Mouse (Mus musculus) gastrocnemius, adult 2 months (tissue): Measurements from ENCODE around the gene Exoc3l. TPM values are rescaled to one million over a fixed set of nuclear protein-coding genes. Genes with fewer than 3 reads are reported as not detected.

Experiments used
- DNase-seq: peaks from one replicate; pipeline ENCODE4 v3.0.0; 2022
- H3K27ac ChIP-seq: fragments of 200-600 bp; 2 replicates; pipeline ENCODE4 v1.8.1; 2022; ENCODE audit warnings: mild to moderate bottlenecking
- H3K4me3 ChIP-seq: fragments of 200-600 bp; 2 replicates; pipeline ENCODE4 v1.8.1; 2022; ENCODE audit warnings: mild to moderate bottlenecking, moderate library complexity
- CTCF ChIP-seq: fragments of 200-600 bp; IDR thresholded peaks from 2 replicates; pipeline ENCODE4 v1.8.1; 2022; ENCODE audit warnings: antibody characterized with exemption, mild to moderate bottlenecking, moderate library complexity
- intact Hi-C: fragments of 180-260 bp; cut with DNase I; formaldehyde crosslinking; loops from one replicate; pipeline ENCODE4 v1.15.1; 2025
- total RNA-seq, 2 experiments: library from RNA; stranded (reverse); gene quantifications; 2 replicates each; pipeline ENCODE4 v1.2.3; 2021

Gene Exoc3l
- total RNA-seq, 2 experiments from 2014 or later: 0.84 to 2.3 TPM

DNA sequence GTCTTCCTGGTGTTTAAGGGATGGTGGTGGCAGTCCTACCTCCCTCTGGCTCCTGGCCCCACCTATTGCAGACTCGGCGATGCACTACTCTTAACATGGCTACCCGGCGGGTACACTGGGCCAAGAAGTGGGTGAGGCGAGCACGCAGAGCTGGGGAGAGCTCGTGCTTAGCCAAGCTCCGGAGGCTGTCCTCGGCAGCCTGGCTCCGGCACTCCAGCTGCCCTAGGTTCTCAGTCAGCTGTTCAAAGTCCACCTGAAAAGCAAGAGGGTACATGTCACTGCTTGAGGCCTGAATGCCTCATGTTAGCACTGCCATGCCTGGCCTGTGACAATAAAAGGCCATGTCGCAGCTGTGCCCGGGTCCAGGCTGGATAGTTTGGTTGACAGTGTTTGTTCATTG is 34.4 kb upstream of the Exoc3l start:
- intact Hi-C loops: no loop called here
- H3K27ac ChIP-seq: no peak overlapping the region
- peak; percentile 15 for DNase-seq
- no peak overlapping the region for H3K4me3 ChIP-seq
- TF ChIP-seq CTCF: no peak

DNA sequence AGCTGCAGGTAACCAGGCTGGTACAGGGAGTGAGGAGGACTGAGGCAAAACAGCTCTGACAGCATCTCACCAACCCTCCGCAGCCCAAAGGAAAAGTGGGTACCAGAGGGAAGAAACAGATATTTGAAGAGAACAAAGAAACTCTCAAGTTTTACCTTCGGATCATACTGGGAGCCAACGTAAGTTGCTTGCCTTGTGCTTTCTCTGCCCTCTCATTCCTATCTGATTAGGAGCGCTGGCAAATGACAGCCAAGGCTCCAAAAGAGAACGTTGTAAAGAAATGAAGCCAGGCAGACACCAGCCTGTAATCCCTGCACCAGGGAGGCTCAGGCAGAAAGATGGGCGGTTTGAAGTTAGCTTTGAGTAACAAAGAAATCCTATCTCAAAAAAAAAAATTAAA is 31.1 kb upstream of the Exoc3l start:
- TF ChIP-seq CTCF: no peak
- intact Hi-C loops: loop anchor here (2.0 kb wide), 1 partner anchor 28 kb away; no protein-coding TSS in a partner anchor
- Histone ChIP-seq H3K27ac (peak overlapping the region; percentile 95), H3K4me3 (peak overlapping the region; percentile 84)
- no peak for DNase-seq

DNA sequence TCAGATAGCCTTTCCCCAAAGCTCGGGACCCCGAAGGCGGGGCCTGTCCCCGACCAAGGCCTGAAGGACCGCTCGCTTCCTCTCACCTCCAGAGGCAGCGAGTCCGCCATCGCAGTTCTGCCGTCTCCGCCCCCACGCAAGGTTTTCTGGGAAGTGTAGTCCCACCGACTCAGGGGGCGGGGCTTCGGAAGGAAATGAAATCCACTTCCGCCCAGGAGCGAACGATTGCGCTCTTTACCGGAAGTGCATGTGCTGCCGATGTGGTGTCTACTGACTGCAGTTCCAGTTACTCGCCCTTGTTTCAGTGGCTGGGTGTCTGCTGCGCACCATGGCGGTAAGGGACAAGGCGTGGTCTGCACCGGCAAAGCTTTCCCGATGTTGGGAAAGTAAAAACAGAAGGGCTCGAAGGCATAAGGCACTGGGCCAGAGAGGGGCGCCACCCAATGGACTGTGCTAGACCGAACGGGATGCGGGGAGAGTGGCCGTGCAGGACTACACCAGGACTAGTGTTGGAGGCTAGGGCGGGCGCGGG is 30.3 kb upstream of the Exoc3l start, which contains the start of the genes Lrrc29 and Tmem208:
TSS of gene Lrrc29 (minus strand) at position 138 of the 532 bp plus-strand sequence.
TSS of gene Tmem208 (plus strand) at position 214 of the 532 bp plus-strand sequence.
- DNase-seq: peak; percentile 97
- peak within 1 kb of the TSS; percentile 95 for H3K27ac ChIP-seq
- H3K4me3 ChIP-seq: peak within 1 kb of the TSS; percentile 84
- TF ChIP-seq CTCF: peak; percentile 63
- intact Hi-C loops: loop anchor here (2.0 kb wide), 1 partner anchor 27 kb away; no protein-coding TSS in a partner anchor

DNA sequence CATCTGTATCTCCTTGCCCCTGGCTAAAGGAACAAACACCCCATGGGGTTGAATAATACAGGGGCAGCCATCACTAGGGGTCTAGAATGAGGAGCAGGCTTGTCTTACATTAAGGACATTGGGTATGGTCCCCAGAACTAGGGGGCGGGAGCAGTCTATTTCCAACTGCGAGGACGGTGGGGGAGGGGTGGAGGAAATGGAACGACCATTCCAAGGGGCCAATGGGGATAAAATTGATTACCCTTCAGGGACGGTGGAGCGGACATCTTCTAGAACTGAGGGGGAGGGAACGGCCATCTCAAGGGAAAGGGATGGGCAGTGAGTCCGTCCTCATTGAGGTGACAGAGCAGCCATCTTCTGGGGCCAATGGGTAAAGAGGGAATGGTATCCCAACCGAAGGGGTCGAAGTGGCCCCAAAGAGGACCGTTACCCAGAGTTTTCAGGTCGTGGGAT is 29.8 kb upstream of the Exoc3l start:
- peak overlapping the region; percentile 95 for H3K27ac ChIP-seq
- intact Hi-C loops: loop anchor here (2.0 kb wide), 1 partner anchor 27 kb away; no protein-coding TSS in a partner anchor
- no peak for DNase-seq
- TF ChIP-seq CTCF: no peak
- H3K4me3 ChIP-seq: peak overlapping the region; percentile 84

GRCm38 (mm10) chr8:105323183-105323582 is 27.3 kb upstream of the Exoc3l start:
- no peak for TF ChIP-seq CTCF
- no peak for DNase-seq
- intact Hi-C loops: no loop called here
- no peak overlapping the region for H3K4me3 ChIP-seq
- H3K27ac ChIP-seq: no peak overlapping the region

DNA sequence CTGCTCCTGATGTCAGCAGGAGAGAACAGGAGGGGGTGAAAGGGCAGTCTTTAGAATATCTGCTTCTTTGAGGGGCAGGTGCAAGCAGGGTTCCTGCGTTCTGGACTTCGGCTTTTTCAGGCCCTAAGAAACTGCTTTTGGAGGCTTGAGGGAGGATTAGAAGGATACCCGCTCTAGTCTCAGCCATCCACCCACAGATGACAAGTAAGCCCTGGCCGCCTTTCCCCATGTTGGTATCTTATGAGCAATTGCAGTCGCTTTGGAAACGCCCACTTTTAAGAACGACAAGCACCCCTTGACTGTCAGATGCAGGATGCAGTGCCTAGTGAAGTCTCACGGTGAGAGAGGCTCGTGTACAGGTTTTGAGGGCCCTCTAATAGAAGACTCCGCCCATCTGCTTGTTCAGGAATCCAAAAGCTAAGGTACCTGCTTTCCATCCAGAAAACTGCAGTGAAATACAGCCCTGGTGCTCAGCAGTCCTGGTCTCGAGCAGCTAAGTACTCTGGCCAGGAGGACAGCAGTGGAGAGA is 22.8 kb upstream of the Exoc3l start:
- H3K27ac ChIP-seq: peak overlapping the region; percentile 86
- intact Hi-C loops: no loop called here
- H3K4me3 ChIP-seq: no peak overlapping the region
- DNase-seq: no peak
- TF ChIP-seq CTCF: no peak

DNA sequence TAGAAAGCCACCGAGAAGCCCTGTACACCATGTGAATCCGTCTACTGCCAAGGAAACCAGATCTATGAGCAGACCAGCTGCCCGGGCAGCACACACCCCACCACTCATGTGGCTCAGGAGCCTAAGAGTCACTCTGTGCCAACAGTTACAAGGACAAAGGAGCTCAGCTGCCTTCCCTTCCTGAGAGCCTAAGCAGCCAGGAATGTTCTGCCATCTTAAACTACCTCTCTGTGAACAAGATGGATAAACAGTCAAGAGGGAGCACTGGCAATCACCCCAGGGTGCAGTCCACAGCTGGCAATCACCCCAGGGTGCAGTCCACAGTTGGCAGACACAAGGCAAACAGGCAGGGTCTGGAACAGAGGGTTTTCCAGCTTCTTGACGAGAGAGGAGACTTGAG is 22.0 kb upstream of the Exoc3l start:
- H3K27ac ChIP-seq: peak overlapping the region; percentile 86
- intact Hi-C loops: no loop called here
- TF ChIP-seq CTCF: no peak
- H3K4me3 ChIP-seq: no peak overlapping the region
- peak; percentile 67 for DNase-seq

- DNase-seq: peak; percentile 23
- no peak overlapping the region for H3K27ac ChIP-seq
- intact Hi-C loops: no loop called here
- H3K4me3 ChIP-seq: no peak overlapping the region
- TF ChIP-seq CTCF: no peak
Observed at GRCm38 (mm10) chr8:105315073-105315769, 19.3 kb upstream of the Exoc3l start.

DNA sequence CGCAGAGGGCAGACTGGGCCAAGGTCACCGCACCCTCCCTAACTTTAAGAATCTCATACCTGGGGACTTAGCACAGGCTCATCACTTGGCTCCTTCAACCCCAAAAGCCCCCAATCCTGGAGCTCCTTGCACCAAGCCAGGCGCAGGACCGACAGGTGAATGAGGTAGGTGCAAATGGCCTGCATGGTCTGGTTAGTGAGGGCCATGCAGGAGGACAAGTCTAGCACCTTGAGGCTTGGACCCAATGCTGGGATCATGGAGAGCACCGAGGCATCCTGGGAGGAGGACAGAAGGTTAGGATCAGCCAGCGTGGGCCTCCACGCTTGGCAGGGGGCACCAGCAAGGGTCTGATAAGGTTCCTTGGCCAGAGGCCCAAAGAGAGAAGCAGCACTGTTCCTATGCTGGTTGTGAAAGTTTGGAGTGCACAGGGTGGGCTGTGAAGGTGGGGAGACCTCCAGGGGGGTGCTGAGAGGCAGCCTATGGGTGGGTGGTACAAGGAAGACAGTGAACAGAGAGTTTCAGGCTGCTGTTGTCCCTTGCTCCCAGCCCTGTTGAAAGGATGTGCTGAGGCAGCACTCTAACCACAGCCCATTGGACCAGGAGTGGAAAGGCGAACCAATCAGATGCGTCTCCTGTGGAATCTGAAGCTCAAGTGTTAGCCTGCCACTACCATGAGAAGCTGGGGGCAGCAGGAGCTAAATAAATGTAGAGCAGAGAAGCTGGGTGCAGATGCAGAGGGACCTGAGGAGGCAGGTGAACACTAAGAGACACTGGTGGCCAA is 17.9 kb upstream of the Exoc3l start:
- intact Hi-C loops: no loop called here
- H3K4me3 ChIP-seq: no peak overlapping the region
- DNase-seq: peak; percentile 12
- no peak overlapping the region for H3K27ac ChIP-seq
- TF ChIP-seq CTCF: no peak

- DNase-seq: no peak
- Histone ChIP-seq H3K4me3 (no peak overlapping the region), H3K27ac (no peak overlapping the region)
- intact Hi-C loops: no loop called here
- no peak for TF ChIP-seq CTCF
Observed at GRCm38 (mm10) chr8:105312891-105313481, 17.1 kb upstream of the Exoc3l start.

DNA sequence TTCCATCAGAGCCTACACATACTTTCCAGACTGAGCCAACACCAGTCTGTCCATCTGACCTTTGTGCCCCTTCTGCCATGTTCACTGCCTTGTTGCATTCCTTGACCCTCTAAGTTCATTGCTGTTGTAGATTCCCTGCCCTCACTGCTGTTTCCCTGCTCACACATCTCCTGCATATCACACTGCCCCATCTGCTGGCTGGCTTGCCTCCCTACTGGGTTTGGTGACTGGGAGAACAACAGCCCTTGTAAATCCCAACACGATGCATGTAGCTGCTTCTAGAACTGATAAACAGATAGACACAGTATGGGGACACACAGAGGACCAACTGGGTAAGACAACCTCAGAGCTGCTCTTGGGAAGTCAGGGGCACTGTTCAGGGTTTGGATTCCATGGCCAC is 15.8 kb upstream of the Exoc3l start:
- no peak overlapping the region for H3K27ac ChIP-seq
- DNase-seq: peak; percentile 13
- intact Hi-C loops: no loop called here
- H3K4me3 ChIP-seq: no peak overlapping the region
- no peak for TF ChIP-seq CTCF

DNA sequence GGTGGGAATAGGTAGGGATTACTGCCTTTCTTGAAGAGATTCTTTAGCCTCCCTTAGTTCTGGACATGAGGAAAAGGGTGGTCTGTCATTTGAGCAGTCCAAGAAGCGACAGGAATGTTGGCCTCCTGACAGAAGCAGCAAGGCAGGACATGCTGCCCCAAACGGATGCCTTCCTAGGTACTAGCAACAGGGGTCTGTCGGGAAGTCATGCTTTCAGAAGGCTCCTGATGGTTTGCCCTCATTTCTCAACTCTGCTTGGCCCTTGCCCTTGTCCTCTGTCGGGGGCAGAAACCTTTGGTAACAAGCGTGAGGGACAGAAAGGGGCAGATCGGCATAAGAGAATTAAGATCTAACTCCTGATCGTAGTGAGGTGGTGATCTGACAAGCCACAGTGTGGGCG is 14.2 kb upstream of the Exoc3l start:
- intact Hi-C loops: no loop called here
- DNase-seq: peak; percentile 5
- H3K27ac ChIP-seq: no peak overlapping the region
- H3K4me3 ChIP-seq: no peak overlapping the region
- TF ChIP-seq CTCF: no peak
